Mouse (Mus musculus): ENCODE results near the gene Hoxa4. TPM values are rescaled to one million over a fixed set of nuclear protein-coding genes. Genes with fewer than 3 reads are reported as not detected.

The Hoxa4 gene
- total and polyA plus RNA-seq, 2 experiments from 2014 or later: 0.08 to 0.38 TPM

GRCm38 (mm10) chr6:52191860-52192550 is 452 bp upstream of the Hoxa4 start:
- H3K36me3 ChIP-seq (replicated peaks; ENCODE audit: control insufficient read depth, insufficient read depth, low read length): no peaks in the 10 kb centered on the region
- H3K9ac ChIP-seq (replicated peaks; ENCODE audit: low read depth, low read length): no peak overlapping the region
- H3K4me3 ChIP-seq (ENCODE audit: low read depth, low read length): peak overlapping the region; percentile 37
- H3K4me1 ChIP-seq (ENCODE audit: control insufficient read depth, insufficient read depth): 0 out of 2 replicates have a peak, but pooled peaks cover 7% of the 10 kb centered on the region
- H3K4me2 ChIP-seq (ENCODE audit: low read depth, low read length): peak overlapping the region; percentile 49
- ATAC-seq (ENCODE audit: insufficient read depth, low read depth) (peak; percentile 73; the same call in 1 of the 2 replicates), DNase-seq (ENCODE audit: low spot score) (no peak)
- H3K27me3 ChIP-seq (ENCODE audit: control insufficient read depth, insufficient read depth, low read length): peaks cover 100% of the 10 kb centered on the region
- TF ChIP-seq EP300 (IDR thresholded peaks at IDR 0.05; ENCODE audit: low read depth): no peak
- TF ChIP-seq CTCF (IDR thresholded peaks at IDR 0.05; ENCODE audit: low read depth): no peak
- no peaks in the 10 kb centered on the region for H3K9me3 ChIP-seq (replicated peaks; ENCODE audit: control insufficient read depth, low read length)
- WGBS: 2% methylated on average over 43 of the region's 55 CpGs
- H3K27ac ChIP-seq (ENCODE audit: low read depth): no peak overlapping the region

DNA sequence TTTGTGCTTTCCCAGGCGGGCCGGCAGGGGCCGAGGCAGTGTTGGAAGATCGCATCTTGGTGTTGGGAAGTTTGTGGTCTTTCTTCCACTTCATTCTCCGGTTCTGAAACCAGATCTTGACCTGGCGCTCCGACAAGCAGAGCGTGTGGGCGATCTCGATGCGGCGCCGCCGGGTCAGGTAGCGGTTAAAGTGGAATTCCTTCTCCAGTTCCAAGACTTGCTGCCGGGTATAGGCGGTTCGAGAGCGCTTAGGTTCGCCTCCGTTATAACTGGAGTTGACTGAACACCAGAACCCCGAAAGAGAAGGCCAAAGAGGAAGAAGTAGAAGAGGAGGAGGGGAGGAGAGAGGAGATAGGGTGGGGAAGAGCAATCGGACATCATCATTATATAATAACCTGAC is 1.1 kb downstream of the Hoxa4 start:
- Histone ChIP-seq H3K4me1 (ENCODE audit: control insufficient read depth, insufficient read depth) (0 out of 2 replicates have a peak, but pooled peaks cover 7% of the 10 kb centered on the region), H3K9ac (replicated peaks; ENCODE audit: low read depth, low read length) (no peak overlapping the region)

GRCm38 (mm10) chr6:52189909-52190308 is 1.6 kb downstream of the Hoxa4 start:
- TF ChIP-seq EP300 (IDR thresholded peaks at IDR 0.05; ENCODE audit: low read depth): no peak
- no peak for TF ChIP-seq CTCF (IDR thresholded peaks at IDR 0.05; ENCODE audit: low read depth)
- Histone ChIP-seq H3K27ac (ENCODE audit: low read depth) (no peak overlapping the region), H3K4me3 (ENCODE audit: low read depth, low read length) (no peak overlapping the region), H3K9ac (replicated peaks; ENCODE audit: low read depth, low read length) (no peak overlapping the region), H3K36me3 (replicated peaks; ENCODE audit: control insufficient read depth, insufficient read depth, low read length) (no peaks in the 10 kb centered on the region), H3K27me3 (ENCODE audit: control insufficient read depth, insufficient read depth, low read length) (peaks cover 100% of the 10 kb centered on the region), H3K4me1 (ENCODE audit: control insufficient read depth, insufficient read depth) (0 out of 2 replicates have a peak, but pooled peaks cover 7% of the 10 kb centered on the region), H3K9me3 (replicated peaks; ENCODE audit: control insufficient read depth, low read length) (no peaks in the 10 kb centered on the region), H3K4me2 (ENCODE audit: low read depth, low read length) (no peak overlapping the region)
- 18% methylated on average over 8 of the region's 8 CpGs for WGBS
- no peak for DNase-seq (ENCODE audit: low spot score)
- no peak for ATAC-seq (ENCODE audit: insufficient read depth, low read depth)

More for the DNA sequence above, 1.1 kb downstream of the Hoxa4 start:
- H3K27me3 ChIP-seq (ENCODE audit: control insufficient read depth, insufficient read depth, low read length): peaks cover 100% of the 10 kb centered on the region
- no peaks in the 10 kb centered on the region for H3K9me3 ChIP-seq (replicated peaks; ENCODE audit: control insufficient read depth, low read length)
- H3K36me3 ChIP-seq (replicated peaks; ENCODE audit: control insufficient read depth, insufficient read depth, low read length): no peaks in the 10 kb centered on the region
- H3K27ac ChIP-seq (ENCODE audit: low read depth): no peak overlapping the region
- DNase-seq (ENCODE audit: low spot score): no peak
- H3K4me2 ChIP-seq (ENCODE audit: low read depth, low read length): peak overlapping the region; percentile 49
- H3K4me3 ChIP-seq (ENCODE audit: low read depth, low read length): peak overlapping the region; percentile 37
- WGBS: 10% methylated on average over 23 of the region's 23 CpGs
- TF ChIP-seq CTCF (IDR thresholded peaks at IDR 0.05; ENCODE audit: low read depth) (no peak), EP300 (IDR thresholded peaks at IDR 0.05; ENCODE audit: low read depth) (no peak)
- no peak for ATAC-seq (ENCODE audit: insufficient read depth, low read depth)

- Histone ChIP-seq H3K36me3 (replicated peaks; ENCODE audit: control insufficient read depth, insufficient read depth, low read length) (no peaks in the 10 kb centered on the region), H3K27ac (ENCODE audit: low read depth) (no peak overlapping the region), H3K4me3 (ENCODE audit: low read depth, low read length) (no peak overlapping the region), H3K4me1 (ENCODE audit: control insufficient read depth, insufficient read depth) (0 out of 2 replicates have a peak, but pooled peaks cover 7% of the 10 kb centered on the region), H3K9me3 (replicated peaks; ENCODE audit: control insufficient read depth, low read length) (no peaks in the 10 kb centered on the region), H3K9ac (replicated peaks; ENCODE audit: low read depth, low read length) (no peak overlapping the region), H3K4me2 (ENCODE audit: low read depth, low read length) (no peak overlapping the region), H3K27me3 (ENCODE audit: control insufficient read depth, insufficient read depth, low read length) (peaks cover 100% of the 10 kb centered on the region)
- TF ChIP-seq EP300 (IDR thresholded peaks at IDR 0.05; ENCODE audit: low read depth) (no peak), CTCF (IDR thresholded peaks at IDR 0.05; ENCODE audit: low read depth) (no peak)
- DNase-seq (ENCODE audit: low spot score) (no peak), ATAC-seq (ENCODE audit: insufficient read depth, low read depth) (no peak)
- 23% methylated on average over 5 of the region's 5 CpGs for WGBS
Observed at GRCm38 (mm10) chr6:52189172-52189591, 2.4 kb downstream of the Hoxa4 start.

- WGBS: 24% methylated on average over 1 of the region's 1 CpGs
- H3K27me3 ChIP-seq (ENCODE audit: control insufficient read depth, insufficient read depth, low read length): peaks cover 100% of the 10 kb centered on the region
- H3K9ac ChIP-seq (replicated peaks; ENCODE audit: low read depth, low read length): no peak overlapping the region
- ATAC-seq (ENCODE audit: insufficient read depth, low read depth): no peak
- no peak overlapping the region for H3K4me3 ChIP-seq (ENCODE audit: low read depth, low read length)
- no peak overlapping the region for H3K27ac ChIP-seq (ENCODE audit: low read depth)
- H3K36me3 ChIP-seq (replicated peaks; ENCODE audit: control insufficient read depth, insufficient read depth, low read length): no peaks in the 10 kb centered on the region
- no peaks in the 10 kb centered on the region for H3K9me3 ChIP-seq (replicated peaks; ENCODE audit: control insufficient read depth, low read length)
- no peak for TF ChIP-seq EP300 (IDR thresholded peaks at IDR 0.05; ENCODE audit: low read depth)
- no peak for TF ChIP-seq CTCF (IDR thresholded peaks at IDR 0.05; ENCODE audit: low read depth)
- H3K4me2 ChIP-seq (ENCODE audit: low read depth, low read length): no peak overlapping the region
- no peak for DNase-seq (ENCODE audit: low spot score)
- H3K4me1 ChIP-seq (ENCODE audit: control insufficient read depth, insufficient read depth): no peaks in the 10 kb centered on the region
Observed at GRCm38 (mm10) chr6:52186500-52186899, 5.1 kb downstream of the Hoxa4 start.
